Mouse (Mus musculus) limb, embryonic 14.5 days (tissue): Measurements from ENCODE around the gene Secisbp2l. TPM values are rescaled to one million over a fixed set of nuclear protein-coding genes. Genes with fewer than 3 reads are reported as not detected.

Source experiments
- ATAC-seq: fragments of 200-750 bp; cut with Nextera tagmentation; 2 replicates; pipeline ENCODE4 v1.8.0; 2017; ENCODE audit warnings: low read depth, moderate number of reproducible peaks, moderate TSS enrichment; ENCODE audit not compliant: low FRiP score
- DNase-seq: peaks from one replicate; pipeline ENCODE4 v3.0.0-alpha.2; 2015; ENCODE audit warnings: low spot score
- H3K27ac ChIP-seq: fragments of 300-500 bp; sonication (generic); replicated peaks from 2 replicates; pipeline ENCODE4 v1.5.1; 2014; ENCODE audit warnings: low read depth, mild to moderate bottlenecking, low read length, moderate library complexity, mixed read lengths
- H3K27me3 ChIP-seq: fragments of 300-500 bp; sonication (generic); 2 replicates; pipeline ENCODE4 v1.6.1; 2014; ENCODE audit warnings: low read length, mixed read lengths; ENCODE audit not compliant: control insufficient read depth, insufficient read depth
- H3K36me3 ChIP-seq: fragments of 300-500 bp; sonication (generic); 2 replicates; pipeline ENCODE4 v1.6.1; 2014; ENCODE audit warnings: mild to moderate bottlenecking, low read length, moderate library complexity, mixed read lengths; ENCODE audit not compliant: control insufficient read depth, insufficient read depth
- H3K4me1 ChIP-seq: fragments of 300-500 bp; sonication (generic); 2 replicates; pipeline ENCODE4 v1.6.1; 2014; ENCODE audit warnings: antibody characterized with exemption, low read length, mixed read lengths; ENCODE audit not compliant: control insufficient read depth, insufficient read depth
- H3K4me2 ChIP-seq: fragments of 300-500 bp; sonication (generic); replicated peaks from 2 replicates; pipeline ENCODE4 v1.6.1; 2014; ENCODE audit warnings: low read depth, mild to moderate bottlenecking, low read length, moderate library complexity; ENCODE audit not compliant: severe bottlenecking
- H3K4me3 ChIP-seq: fragments of 300-500 bp; sonication (generic); replicated peaks from 2 replicates; pipeline ENCODE4 v1.5.1; 2014; ENCODE audit warnings: low read length
- H3K9ac ChIP-seq: fragments of 300-500 bp; sonication (generic); 2 replicates; pipeline ENCODE4 v1.6.1; 2014; ENCODE audit warnings: mild to moderate bottlenecking, low read depth, low read length, moderate library complexity; ENCODE audit not compliant: severe bottlenecking
- H3K9me3 ChIP-seq: fragments of 300-500 bp; sonication (generic); 2 replicates; pipeline ENCODE4 v1.6.1; 2016; ENCODE audit warnings: low read length; ENCODE audit not compliant: control insufficient read depth
- POLR2A ChIP-seq: fragments of 200-500 bp; IDR thresholded peaks from 2 replicates; pipeline ENCODE4 v1.8.0; 2012; ENCODE audit warnings: inconsistent platforms, mild to moderate bottlenecking, moderate library complexity, borderline replicate concordance; ENCODE audit not compliant: insufficient read depth, insufficient read length; ENCODE audit errors: extremely low read depth
- WGBS: fragments of 180-500 bp; shearing (Covaris S2); extraction: QIAGEN DNeasy Blood & Tissue Kit; methylation state at CpG from one replicate; pipeline ENCODE4 v1.1.7; 2014; 5-methylcytosine and 5-hydroxymethylcytosine counted together
- polyA plus RNA-seq, 2 experiments: library from polyadenylated mRNA; depleted of rRNA in 1 of 2; stranded (reverse) in 1 of 2; unstranded in 1 of 2; fragments of >200 nt; fragmentation: Nextera tagmentation in 1 of 2; extraction: Ambion mirVana in 1 of 2; gene quantifications; 2 replicates each; pipeline versions ENCODE4 v1.2.1 to v1.2.3; 2012 to 2014

Gene Secisbp2l
- polyA plus RNA-seq, 2 experiments: 14.5 to 22.6 TPM

GRCm38 (mm10) chr2:125775661-125776060, 7.0 kb downstream of the Secisbp2l start:
- H3K4me1 ChIP-seq: no peaks in the 10 kb centered on the region
- no peaks in the 10 kb centered on the region for H3K9me3 ChIP-seq
- no peak overlapping the region for H3K27ac ChIP-seq
- H3K9ac ChIP-seq: no peak overlapping the region
- H3K4me3 ChIP-seq: no peak overlapping the region
- peaks cover 40% of the 10 kb centered on the region for H3K36me3 ChIP-seq
- no peaks in the 10 kb centered on the region for H3K27me3 ChIP-seq
- no peak overlapping the region for H3K4me2 ChIP-seq
- ATAC-seq: no peak
- no peak for TF ChIP-seq POLR2A
- DNase-seq: no peak
- WGBS: 94% methylated on average over 7 of the region's 7 CpGs

- TF ChIP-seq POLR2A: no peak
- ATAC-seq (no peak), DNase-seq (no peak)
- Histone ChIP-seq H3K36me3 (peaks cover 47% of the 10 kb centered on the region), H3K4me3 (no peak overlapping the region), H3K4me1 (no peaks in the 10 kb centered on the region), H3K4me2 (no peak overlapping the region), H3K9me3 (no peaks in the 10 kb centered on the region), H3K27ac (no peak overlapping the region), H3K9ac (no peak overlapping the region), H3K27me3 (no peaks in the 10 kb centered on the region)
- 93% methylated on average over 4 of the region's 4 CpGs for WGBS
These were observed 7.8 kb downstream of the Secisbp2l start for GRCm38 (mm10) chr2:125774846-125775245.

DNA sequence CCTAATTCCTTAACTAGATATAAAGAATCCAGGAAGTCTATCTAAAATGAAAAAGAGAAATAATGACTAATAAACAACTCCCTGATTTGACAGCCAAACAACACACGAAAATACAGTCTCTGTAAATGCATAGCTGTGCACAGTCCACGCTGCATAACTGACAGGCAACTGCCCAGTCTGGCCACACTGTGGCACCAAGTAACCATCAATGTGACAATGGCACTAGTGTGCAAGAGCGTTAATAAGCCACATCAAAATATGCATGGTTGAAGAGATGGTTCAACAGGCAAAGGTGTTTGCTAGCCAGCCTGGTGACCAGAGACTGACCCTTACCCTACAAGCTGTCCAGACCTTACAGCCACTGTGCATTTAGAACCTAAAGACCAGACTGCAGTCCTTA, 17.6 kb downstream of the Secisbp2l start:
- Histone ChIP-seq H3K4me3 (no peak overlapping the region), H3K27ac (no peak overlapping the region), H3K27me3 (no peaks in the 10 kb centered on the region), H3K36me3 (peaks cover 76% of the 10 kb centered on the region), H3K4me2 (no peak overlapping the region), H3K9me3 (no peaks in the 10 kb centered on the region), H3K9ac (no peak overlapping the region), H3K4me1 (no peaks in the 10 kb centered on the region)
- no peak for TF ChIP-seq POLR2A
- ATAC-seq (no peak), DNase-seq (no peak)
- 92% methylated on average over 3 of the region's 3 CpGs for WGBS

- H3K9ac ChIP-seq: no peak overlapping the region
- H3K4me3 ChIP-seq: no peak overlapping the region
- TF ChIP-seq POLR2A: no peak
- H3K27me3 ChIP-seq: no peaks in the 10 kb centered on the region
- no peak overlapping the region for H3K4me2 ChIP-seq
- DNase-seq: no peak
- H3K9me3 ChIP-seq: no peaks in the 10 kb centered on the region
- no peak overlapping the region for H3K27ac ChIP-seq
- no peaks in the 10 kb centered on the region for H3K4me1 ChIP-seq
- 90% methylated on average over 5 of the region's 5 CpGs for whole genome bisulfite sequencing
- H3K36me3 ChIP-seq: peaks cover 80% of the 10 kb centered on the region
- ATAC-seq: no peak
These were observed 18.1 kb downstream of the Secisbp2l start for GRCm38 (mm10) chr2:125764531-125764930.

- H3K9me3 ChIP-seq: no peaks in the 10 kb centered on the region
These were observed 33.3 kb downstream of the Secisbp2l start for GRCm38 (mm10) chr2:125749330-125749729.

GRCm38 (mm10) chr2:125739338-125739737, 43.3 kb downstream of the Secisbp2l start:
- Histone ChIP-seq H3K4me2 (no peak overlapping the region), H3K9me3 (no peaks in the 10 kb centered on the region), H3K36me3 (peaks cover 54% of the 10 kb centered on the region), H3K4me1 (no peaks in the 10 kb centered on the region), H3K9ac (no peak overlapping the region), H3K27ac (no peak overlapping the region), H3K27me3 (no peaks in the 10 kb centered on the region), H3K4me3 (no peak overlapping the region)
- TF ChIP-seq POLR2A: no peak
- ATAC-seq: no peak
- WGBS: 69% methylated on average over 6 of the region's 6 CpGs
- no peak for DNase-seq

More at GRCm38 (mm10) chr2:125749330-125749729, 33.3 kb downstream of the Secisbp2l start:
- TF ChIP-seq POLR2A: no peak
- DNase-seq (no peak), ATAC-seq (no peak)
- Histone ChIP-seq H3K9ac (no peak overlapping the region), H3K4me3 (no peak overlapping the region), H3K36me3 (peaks cover 91% of the 10 kb centered on the region), H3K4me1 (no peaks in the 10 kb centered on the region), H3K27me3 (no peaks in the 10 kb centered on the region), H3K4me2 (no peak overlapping the region), H3K27ac (no peak overlapping the region)
- WGBS: 83% methylated on average over 2 of the region's 2 CpGs
